Mouse (Mus musculus) ovary, adult 18-20 months (tissue): Measurements from ENCODE around the gene Gbx2.

Source experiments
- DNase-seq: peaks from one replicate; pipeline ENCODE4 v3.0.0; 2022; ENCODE audit warnings: low spot score, mixed read lengths

The Gbx2 gene

DNA sequence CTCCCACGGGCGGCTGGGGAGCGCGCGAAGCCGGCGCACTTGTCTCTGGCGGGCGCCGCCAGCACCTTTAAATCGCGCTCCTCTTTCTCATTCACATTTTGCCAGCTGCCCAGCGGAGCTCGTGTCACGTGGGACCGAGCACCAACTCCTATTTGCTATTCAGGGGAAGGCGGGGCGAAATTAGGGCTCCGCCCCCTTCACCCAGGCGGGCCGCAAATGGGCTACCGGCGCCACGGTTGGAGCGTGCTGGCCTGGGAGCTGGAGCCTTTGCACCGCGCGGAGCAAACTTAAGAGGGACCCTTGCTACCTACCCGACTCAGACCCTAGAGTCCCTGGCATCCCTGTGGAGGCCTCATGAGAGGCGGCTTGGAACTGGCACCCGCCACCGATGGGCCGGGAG, at the start of gene Gbx2:
Gene Gbx2 (minus strand): TSS at position 60 of the 400 bp plus-strand sequence.
- no peak for DNase-seq

DNA sequence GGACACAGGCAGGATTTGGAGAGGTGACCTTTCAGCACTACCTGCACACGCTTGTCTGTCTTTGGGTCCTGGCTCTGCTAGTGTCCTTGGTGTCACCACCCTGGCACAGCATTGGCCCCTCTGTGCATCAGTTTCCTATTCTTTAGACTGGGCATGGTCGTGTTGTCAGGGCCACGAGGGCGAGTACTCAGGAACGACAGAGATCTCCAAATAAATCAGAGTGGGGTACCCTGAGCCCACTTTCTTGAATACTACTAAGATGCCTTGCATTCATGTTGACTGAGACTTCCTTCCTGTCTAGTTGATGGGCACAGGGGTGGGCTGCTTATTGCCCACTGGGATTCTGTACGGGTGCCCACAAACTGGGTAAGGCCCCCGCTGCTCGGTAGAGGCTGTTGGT, 46.3 kb upstream of the Gbx2 start:
- no peak for DNase-seq

DNA sequence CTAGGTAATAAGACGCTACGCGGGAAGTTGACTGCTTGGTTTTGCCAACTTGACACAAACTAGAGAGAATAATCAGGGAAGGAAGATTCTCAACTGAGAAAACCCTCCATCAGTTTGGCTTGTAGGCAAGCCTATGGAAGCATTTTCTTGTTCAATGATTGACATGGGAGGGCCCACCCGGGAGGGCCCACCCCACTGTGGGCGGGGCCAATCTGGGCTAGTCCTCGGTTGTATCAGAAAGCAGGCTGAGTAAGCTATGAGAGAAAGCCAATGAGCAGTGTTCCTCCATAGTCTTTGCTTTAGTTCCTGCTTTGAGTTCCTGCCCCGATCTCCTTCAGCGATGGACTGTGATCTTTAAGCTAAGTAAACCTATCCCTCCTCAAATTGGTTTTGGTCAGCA, 45.4 kb upstream of the Gbx2 start:
- no peak for DNase-seq

DNA sequence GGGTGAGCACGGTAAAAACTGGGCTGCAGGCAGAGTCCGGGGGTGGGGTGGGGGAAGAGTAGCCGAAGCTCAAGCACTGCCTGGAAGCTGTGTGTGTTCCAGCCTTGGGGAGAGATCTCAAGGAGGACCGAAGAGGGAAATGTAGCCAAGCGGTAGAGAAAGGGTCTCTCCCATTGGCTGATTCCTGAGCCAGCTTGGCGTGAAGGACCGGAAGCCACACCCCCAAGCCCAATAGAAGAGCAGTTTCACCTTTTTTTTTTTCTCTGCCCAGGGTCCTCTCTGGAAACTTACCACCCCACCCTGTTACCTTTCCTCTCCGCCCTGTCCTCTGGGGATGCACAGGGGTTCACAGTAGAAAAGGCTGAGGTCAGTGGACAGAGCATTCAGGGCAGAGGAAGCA, 43.6 kb upstream of the Gbx2 start:
- no peak for DNase-seq

DNA sequence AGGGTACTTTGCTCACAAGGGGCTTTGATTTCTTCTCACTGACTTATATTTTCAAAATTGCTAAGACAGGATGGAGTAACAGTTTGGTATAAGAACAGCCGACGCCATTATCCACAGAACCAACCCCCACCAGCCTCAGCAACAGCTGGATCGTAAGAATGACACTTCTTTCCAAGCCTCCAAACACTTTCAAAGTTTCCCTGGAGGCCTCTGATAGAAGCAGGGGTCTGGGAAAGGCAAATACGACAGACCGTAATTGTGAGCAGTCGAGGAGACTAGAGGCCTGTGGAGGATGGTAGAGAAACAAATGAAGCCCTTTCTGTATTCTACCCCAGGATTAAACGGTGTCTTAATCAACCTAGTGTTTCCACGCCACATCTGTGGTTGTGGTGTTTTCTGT, 40.9 kb upstream of the Gbx2 start:
- DNase-seq, result no peak

GRCm38 (mm10) chr1:89969714-89970110, 38.7 kb upstream of the Gbx2 start:
- DNase-seq, result no peak

DNA sequence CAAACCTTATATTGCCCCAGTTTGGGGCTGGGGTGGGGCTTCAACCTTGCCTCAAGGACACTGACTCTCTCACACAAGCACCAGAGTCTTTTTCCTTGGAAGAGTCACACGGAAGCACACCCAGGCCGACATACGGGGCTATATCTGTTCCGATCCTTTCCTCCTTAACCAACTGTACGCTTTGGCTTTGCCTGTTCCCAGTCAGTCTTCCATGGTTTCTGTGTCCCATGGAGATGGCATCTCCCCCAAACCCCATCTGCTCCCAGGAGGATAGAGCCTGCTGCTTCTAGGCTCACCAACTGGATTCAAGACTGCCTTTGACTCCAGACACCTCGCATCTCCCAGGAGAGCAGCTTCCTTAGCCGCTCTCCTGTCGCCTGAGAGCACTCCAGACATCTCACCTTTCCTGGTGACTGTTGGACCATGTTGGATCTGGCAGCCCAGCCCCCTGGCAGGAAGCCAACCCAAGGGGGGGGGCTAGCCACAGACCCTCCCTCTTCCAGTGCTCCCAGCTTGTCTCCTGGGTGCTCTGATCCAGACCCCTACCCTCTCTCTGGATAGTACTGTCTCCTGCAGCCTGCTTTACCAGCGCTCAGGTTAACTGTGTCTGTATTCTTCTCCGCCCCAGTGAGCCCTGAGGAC, 38.2 kb upstream of the Gbx2 start:
- no peak for DNase-seq

- DNase-seq, result no peak
These were observed 37.3 kb upstream of the Gbx2 start for GRCm38 (mm10) chr1:89968111-89968851.

GRCm38 (mm10) chr1:89967585-89967984, 36.6 kb upstream of the Gbx2 start:
- no peak for DNase-seq

- no peak for DNase-seq
These were observed 33.4 kb upstream of the Gbx2 start for GRCm38 (mm10) chr1:89964426-89964825.

DNA sequence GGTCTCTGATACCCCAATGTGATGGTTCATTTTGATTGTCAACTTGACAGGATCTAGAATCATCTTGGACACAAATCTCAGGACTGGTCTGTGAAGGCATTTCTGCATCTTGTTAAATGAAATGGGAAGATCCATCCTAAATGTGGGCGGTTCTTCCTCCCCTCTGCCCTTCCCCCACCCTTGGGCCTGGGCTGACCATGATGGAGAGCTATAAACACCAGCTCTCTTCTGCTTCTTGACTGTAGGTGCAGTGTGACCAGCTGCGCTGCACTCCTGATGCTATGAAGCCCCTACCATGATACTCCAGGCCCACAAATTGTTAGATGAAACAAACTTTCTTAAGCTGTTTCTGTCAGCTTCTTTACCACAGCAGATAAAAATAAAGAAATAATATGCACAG, 32.3 kb upstream of the Gbx2 start:
- no peak for DNase-seq

- DNase-seq, result no peak
These were observed 31.1 kb upstream of the Gbx2 start for GRCm38 (mm10) chr1:89962092-89962491.

DNA sequence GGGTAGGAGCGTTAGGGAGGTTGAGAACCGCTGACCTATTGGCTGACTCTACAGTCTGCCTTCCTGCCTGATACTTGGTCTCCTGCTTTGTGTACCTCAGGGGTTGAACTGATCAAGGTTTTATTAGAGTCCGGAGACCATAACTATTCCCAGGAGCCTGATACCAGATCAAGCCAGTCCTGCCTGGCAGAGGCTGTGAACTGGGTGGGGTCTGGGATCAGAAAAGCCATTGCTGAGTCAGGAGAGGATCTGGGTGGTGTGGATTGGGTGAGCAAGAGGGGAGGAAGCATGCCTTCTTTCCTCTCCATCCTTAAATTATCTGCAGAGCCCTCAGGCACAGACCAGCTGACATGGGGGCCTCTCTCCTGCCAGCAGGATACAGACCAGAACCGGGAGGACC, 28.4 kb upstream of the Gbx2 start:
- no peak for DNase-seq

DNA sequence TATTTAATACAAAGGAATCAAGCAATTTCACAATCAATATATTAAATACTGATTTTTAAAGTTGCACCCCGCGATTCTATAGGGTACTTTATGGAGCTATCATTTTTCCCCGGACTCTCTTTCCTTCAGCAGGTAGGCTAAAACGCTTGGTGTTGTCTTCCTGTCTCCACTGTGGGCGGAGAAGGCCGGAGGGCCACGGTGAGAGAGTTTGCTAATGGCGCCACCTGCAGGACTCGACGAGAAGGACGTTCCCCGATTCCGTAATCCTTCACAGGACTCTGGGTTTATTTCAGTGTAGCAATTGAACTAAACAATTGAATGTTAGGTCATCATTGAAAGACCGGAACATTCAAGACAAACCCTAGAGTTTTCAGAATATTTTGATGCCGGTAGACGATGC, 12.2 kb upstream of the Gbx2 start:
- no peak for DNase-seq

GRCm38 (mm10) chr1:89942395-89942976, 11.5 kb upstream of the Gbx2 start:
- no peak for DNase-seq

DNA sequence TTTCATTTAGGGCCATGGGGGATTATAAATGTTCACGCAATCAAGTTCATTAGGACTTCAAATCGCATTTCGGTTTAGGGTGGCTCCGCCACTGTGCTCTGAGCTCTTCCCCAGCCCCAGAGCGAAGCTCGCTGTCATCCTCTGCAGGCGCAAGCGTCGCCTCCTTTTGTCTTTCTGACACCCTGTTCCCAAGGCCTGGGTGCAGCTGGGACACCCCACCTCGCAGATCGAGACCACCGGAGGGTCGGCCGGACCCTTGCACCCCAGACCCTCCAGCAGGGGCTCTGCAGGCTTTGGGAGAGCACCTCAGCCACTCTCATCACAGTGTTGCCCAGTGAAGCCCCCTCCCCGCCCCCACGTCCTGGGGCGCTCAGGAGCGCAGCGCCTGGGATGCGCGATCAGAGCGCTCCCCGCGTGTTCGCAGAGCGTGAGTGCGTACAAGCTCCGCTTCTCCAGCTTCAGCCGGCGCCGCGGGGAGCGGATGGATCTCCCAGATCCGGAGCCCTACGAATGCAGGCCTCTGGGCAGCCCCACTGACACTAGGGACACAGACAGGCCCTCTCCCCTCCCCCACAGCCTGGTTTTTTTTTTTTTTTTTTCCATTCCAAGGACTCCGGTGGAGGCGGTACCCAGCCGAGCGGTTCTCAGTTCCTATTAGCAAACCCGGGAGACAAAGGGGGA, 10.9 kb upstream of the Gbx2 start:
- no peak for DNase-seq

GRCm38 (mm10) chr1:89940961-89941524, 10.1 kb upstream of the Gbx2 start:
- DNase-seq, result no peak

DNA sequence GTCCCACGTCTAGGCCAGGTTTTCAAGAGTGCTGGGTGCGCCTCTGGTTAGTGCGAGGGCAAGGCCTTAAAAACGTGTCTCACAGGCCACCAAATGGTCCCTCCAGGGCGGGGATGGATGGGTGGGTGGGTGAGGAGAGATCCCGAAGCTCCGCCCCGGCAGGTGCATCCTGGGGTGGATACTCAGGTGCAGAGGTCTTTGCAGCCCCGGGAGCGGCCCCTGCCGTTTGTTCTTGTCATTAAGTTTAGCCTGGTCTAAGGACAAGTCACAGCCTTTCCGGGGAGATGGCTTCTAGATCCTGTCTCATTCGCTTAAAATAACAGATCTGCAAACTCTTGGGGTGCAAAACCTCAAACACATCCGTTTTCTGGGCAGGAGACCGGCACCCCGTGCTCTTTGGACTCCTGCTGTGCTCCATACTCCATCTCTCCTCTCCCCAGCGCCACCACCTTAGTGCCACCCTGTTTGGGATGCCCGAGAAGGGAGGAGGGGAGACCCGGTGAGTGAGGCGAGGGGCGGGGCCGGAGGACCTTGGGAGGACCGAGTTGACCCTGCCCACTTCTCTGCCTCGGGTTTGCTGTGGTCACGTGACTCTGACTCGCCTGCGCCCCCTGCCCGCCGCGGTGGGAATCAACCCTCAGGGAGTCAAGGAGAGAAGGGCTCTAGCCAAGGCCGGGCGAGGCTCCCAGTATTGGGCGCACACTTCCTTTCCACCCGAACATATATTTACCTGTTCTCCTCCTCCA, 9.2 kb upstream of the Gbx2 start:
- peak; percentile 38 for DNase-seq

DNA sequence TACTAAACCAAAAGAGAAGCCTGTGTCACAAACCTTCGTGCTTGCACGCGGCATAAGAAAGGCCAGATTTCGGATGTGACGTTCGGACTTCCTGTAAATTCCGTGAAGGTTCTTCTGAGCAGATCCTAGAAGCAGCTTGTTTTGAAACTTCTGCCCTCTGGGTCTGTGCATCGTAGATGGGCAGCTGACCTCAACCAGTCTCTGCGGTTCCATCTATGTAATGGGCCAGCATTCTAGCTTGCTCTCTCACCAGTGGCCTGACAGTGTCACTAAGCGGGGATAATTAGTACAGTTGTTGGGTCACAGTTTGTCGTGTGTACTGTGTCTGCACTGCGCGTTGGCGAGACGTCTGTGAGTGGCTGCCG, 8.6 kb upstream of the Gbx2 start:
- DNase-seq, result no peak

DNA sequence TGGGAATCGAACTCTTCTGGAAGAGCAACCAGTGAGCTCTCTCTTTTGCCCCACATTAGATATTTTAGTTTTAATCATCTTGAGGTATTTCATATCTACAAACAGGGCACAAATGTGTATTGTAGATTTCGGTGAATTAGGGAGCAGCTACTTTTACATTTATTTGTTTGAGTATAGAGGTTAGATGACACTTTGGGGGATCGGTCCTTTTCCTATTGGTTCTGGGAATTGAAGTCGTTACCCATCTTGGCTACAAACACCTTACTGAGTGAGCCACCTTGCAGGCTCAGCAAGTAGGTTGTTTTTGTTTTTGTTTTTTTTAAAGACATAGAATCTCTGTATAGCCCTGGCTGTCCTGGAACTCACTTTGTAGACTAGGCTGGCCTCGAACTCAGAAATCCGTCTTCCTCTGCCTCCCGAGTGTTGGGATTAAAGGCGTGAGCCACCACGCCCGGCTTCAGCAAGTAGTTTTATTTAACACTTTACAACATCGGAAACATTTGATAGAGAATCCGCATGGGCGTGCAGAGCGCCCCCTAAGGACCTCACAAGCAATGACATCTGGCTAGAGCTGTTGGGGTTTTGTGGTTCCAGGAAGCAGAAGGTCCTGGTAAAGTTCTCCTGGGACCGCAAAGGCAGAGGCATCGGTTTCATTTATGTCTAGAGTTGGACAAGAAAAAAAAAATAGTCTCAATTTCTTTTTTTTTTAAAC, 8.1 kb upstream of the Gbx2 start:
- DNase-seq, result no peak
